Mouse (Mus musculus) ES-E14 (cell line): Measurements from ENCODE around the gene Serpinb9.

Experiments
- ZC3H11A ChIP-seq: IDR thresholded peaks from 2 replicates; pipeline ENCODE4 v1.6.1; 2012; ENCODE audit warnings: low read depth, mild to moderate bottlenecking, inconsistent platforms, low read length, borderline replicate concordance
- ZNF384 ChIP-seq: IDR thresholded peaks from 2 replicates; pipeline ENCODE4 v1.6.1; 2012; ENCODE audit warnings: low read depth, low read length, inconsistent platforms

GRCm38 (mm10) chr13:33013271-33013670 is 10.2 kb downstream of the Serpinb9 start:
- TF ChIP-seq ZC3H11A (no peak), ZNF384 (no peak)
